Mouse (Mus musculus): ENCODE results near the gene Pcgf6. TPM values are rescaled to one million over a fixed set of nuclear protein-coding genes. Genes with fewer than 3 reads are reported as not detected.

Gene Pcgf6
- polyA plus RNA-seq, 1 experiment from 2014 or later, result 32.3 TPM

DNA sequence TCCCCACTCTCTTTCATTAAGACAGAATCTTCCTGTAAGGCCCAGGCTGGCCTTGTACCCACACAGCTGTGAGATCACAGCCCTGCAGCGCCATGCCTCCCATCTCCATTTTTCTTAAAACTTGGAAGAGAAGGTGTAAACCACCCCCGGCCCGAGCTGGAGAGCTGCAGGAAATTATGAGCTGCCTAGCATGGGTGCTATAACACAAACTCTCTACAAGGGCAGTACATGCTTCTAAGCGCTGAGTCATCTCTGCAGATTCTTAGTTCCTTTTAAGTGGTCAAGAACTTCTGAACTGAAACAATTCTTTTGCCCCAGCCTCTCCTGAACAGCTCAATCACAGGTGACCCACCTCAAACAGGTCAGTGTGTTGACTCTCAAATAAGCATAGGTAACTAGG is 15.8 kb downstream of the Pcgf6 start:
- no peaks in the 10 kb centered on the region for H3K4me1 ChIP-seq (replicated peaks; ENCODE audit: control insufficient read depth, insufficient read depth, low read length)
- no peak overlapping the region for H3K4me3 ChIP-seq (replicated peaks; ENCODE audit: low read length)
- no peaks in the 10 kb centered on the region for H3K9me3 ChIP-seq (ENCODE audit: control insufficient read depth, low read length)
- ATAC-seq, result no peak
- no peak overlapping the region for H3K4me2 ChIP-seq (ENCODE audit: low read length)
- WGBS, result 85% methylated on average over 4 of the region's 4 CpGs
- no peak overlapping the region for H3K9ac ChIP-seq (replicated peaks; ENCODE audit: low read depth, low read length)
- no peaks in the 10 kb centered on the region for H3K27me3 ChIP-seq (replicated peaks; ENCODE audit: control insufficient read depth, insufficient read depth, low read length)
- H3K36me3 ChIP-seq (ENCODE audit: control insufficient read depth, insufficient read depth), result peaks cover 31% of the 10 kb centered on the region
- H3K27ac ChIP-seq (ENCODE audit: low read length), result no peak overlapping the region

DNA sequence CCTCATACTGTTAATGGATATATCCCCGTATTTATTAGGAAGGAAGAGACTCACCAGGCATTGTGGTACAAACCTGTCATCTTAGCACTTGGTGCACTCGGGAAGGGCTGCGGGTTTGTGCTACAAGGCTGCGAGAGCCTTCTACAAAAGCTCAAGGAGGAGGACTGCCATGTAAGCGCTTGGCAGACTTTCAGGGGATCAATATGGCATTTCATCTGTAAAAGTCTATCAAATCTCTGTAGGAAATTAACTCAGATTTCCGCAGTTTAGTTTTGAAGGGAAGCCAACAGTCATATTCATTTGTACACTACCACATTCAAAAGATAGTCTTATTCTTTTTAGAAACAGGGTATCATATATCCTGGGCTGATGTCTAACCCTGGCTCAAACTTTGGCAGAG is 18.9 kb downstream of the Pcgf6 start:
- Histone ChIP-seq H3K9ac (replicated peaks; ENCODE audit: low read depth, low read length) (no peak overlapping the region), H3K27ac (ENCODE audit: low read length) (no peak overlapping the region; the same call in 1 of the 2 replicates), H3K9me3 (ENCODE audit: control insufficient read depth, low read length) (no peaks in the 10 kb centered on the region), H3K27me3 (replicated peaks; ENCODE audit: control insufficient read depth, insufficient read depth, low read length) (no peaks in the 10 kb centered on the region), H3K4me2 (ENCODE audit: low read length) (no peak overlapping the region), H3K36me3 (ENCODE audit: control insufficient read depth, insufficient read depth) (peaks cover 8% of the 10 kb centered on the region; the same call in 1 of the 2 replicates), H3K4me3 (replicated peaks; ENCODE audit: low read length) (no peak overlapping the region), H3K4me1 (replicated peaks; ENCODE audit: control insufficient read depth, insufficient read depth, low read length) (no peaks in the 10 kb centered on the region)
- 74% methylated on average over 6 of the region's 6 CpGs for WGBS
- no peak for ATAC-seq

DNA sequence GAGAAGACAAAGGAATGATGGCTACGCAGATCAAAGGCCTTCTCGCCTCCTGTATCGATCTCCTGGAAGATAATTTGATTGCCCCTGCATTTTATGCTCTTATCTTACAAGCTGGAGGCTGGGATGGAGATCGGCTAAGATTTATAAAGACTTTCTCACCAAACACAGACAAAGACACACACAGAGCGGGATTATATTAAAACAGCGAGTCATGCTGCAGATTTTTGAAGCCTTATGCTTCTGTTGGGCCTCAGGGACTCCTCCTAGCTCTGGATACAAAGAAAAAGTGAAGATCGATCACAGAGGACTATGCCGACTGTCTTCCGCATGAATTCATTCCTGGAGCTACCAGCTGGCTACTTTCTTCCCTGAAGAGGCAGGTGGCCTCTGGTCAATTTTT is 20.9 kb downstream of the Pcgf6 start:
- Histone ChIP-seq H3K27me3 (replicated peaks; ENCODE audit: control insufficient read depth, insufficient read depth, low read length) (no peaks in the 10 kb centered on the region), H3K27ac (ENCODE audit: low read length) (no peak overlapping the region), H3K9me3 (ENCODE audit: control insufficient read depth, low read length) (no peaks in the 10 kb centered on the region), H3K4me1 (replicated peaks; ENCODE audit: control insufficient read depth, insufficient read depth, low read length) (no peaks in the 10 kb centered on the region), H3K36me3 (ENCODE audit: control insufficient read depth, insufficient read depth) (peaks cover 17% of the 10 kb centered on the region), H3K4me3 (replicated peaks; ENCODE audit: low read length) (no peak overlapping the region), H3K4me2 (ENCODE audit: low read length) (no peak overlapping the region), H3K9ac (replicated peaks; ENCODE audit: low read depth, low read length) (no peak overlapping the region)
- WGBS, result 70% methylated on average over 9 of the region's 9 CpGs
- ATAC-seq, result no peak

DNA sequence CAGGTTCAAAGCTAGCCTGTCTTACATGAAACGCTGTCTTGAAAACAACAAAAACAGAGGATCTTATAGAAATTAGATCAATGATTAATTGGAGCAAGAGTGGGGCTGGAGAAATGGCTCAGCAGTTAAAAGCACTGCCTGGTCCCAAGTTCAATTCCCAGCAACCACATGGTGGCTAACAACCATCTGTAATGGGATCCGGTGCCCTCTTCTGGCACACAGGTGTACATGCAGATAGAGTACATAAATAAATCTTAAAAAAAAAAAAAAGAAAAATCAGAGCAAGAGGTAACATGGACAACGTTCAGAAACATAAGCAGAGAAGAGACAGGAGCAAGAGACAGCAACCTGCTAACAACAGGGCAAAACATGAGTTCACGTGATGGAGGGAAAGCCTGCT is 24.2 kb downstream of the Pcgf6 start:
- Histone ChIP-seq H3K4me1 (replicated peaks; ENCODE audit: control insufficient read depth, insufficient read depth, low read length) (no peaks in the 10 kb centered on the region), H3K27me3 (replicated peaks; ENCODE audit: control insufficient read depth, insufficient read depth, low read length) (no peaks in the 10 kb centered on the region), H3K36me3 (ENCODE audit: control insufficient read depth, insufficient read depth) (peaks cover 38% of the 10 kb centered on the region), H3K9ac (replicated peaks; ENCODE audit: low read depth, low read length) (no peak overlapping the region), H3K9me3 (ENCODE audit: control insufficient read depth, low read length) (no peaks in the 10 kb centered on the region), H3K27ac (ENCODE audit: low read length) (no peak overlapping the region), H3K4me3 (replicated peaks; ENCODE audit: low read length) (no peak overlapping the region), H3K4me2 (ENCODE audit: low read length) (no peak overlapping the region)
- ATAC-seq, result no peak
- 85% methylated on average over 4 of the region's 4 CpGs for WGBS

DNA sequence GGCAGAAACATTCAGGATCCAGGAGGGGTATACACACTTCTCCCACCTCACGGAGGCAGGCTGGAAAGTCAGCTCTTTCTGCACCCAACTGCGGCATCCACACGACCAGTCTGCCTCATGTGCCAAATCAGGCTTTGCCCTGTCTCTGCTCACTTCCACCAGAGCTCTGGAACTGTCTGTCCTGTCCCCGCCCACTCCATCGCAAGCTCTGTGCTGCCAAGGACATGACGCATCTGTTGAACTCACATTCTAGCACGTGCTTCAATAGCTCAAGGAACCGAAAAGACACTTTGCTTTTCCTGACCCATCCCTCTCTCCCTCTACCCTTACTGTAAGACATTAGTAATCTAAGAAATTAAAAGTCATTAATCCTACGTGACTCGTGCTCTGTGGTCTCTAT is 25.8 kb downstream of the Pcgf6 start:
- Histone ChIP-seq H3K36me3 (ENCODE audit: control insufficient read depth, insufficient read depth) (peaks cover 46% of the 10 kb centered on the region), H3K4me2 (ENCODE audit: low read length) (no peak overlapping the region), H3K4me3 (replicated peaks; ENCODE audit: low read length) (no peak overlapping the region), H3K4me1 (replicated peaks; ENCODE audit: control insufficient read depth, insufficient read depth, low read length) (peaks cover 3% of the 10 kb centered on the region), H3K27me3 (replicated peaks; ENCODE audit: control insufficient read depth, insufficient read depth, low read length) (no peaks in the 10 kb centered on the region), H3K9me3 (ENCODE audit: control insufficient read depth, low read length) (no peaks in the 10 kb centered on the region), H3K27ac (ENCODE audit: low read length) (no peak overlapping the region), H3K9ac (replicated peaks; ENCODE audit: low read depth, low read length) (no peak overlapping the region)
- 87% methylated on average over 10 of the region's 10 CpGs for WGBS
- no peak for ATAC-seq

DNA sequence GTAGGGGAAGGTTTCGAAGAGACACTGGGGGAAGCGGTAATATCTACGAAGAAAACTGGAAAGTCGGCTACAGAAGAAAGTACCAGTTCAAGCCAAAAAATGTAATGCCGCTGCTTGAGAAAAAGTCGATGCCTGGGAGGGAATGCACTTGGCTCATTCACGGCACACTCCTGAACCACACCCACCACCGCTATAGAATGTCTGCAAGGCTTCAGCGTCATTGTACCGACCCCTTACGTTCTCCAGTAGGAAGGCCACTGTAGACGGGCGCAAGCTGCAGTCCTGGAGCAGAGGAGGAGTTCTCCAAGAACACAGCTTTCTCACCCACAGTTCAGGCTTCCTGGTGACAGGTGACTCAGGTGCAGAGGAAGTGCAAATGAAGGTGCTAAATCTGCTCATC is 27.2 kb downstream of the Pcgf6 start:
- peaks cover 47% of the 10 kb centered on the region for H3K36me3 ChIP-seq (ENCODE audit: control insufficient read depth, insufficient read depth)
- H3K4me1 ChIP-seq (replicated peaks; ENCODE audit: control insufficient read depth, insufficient read depth, low read length), result peaks cover 13% of the 10 kb centered on the region
- no peak overlapping the region for H3K9ac ChIP-seq (replicated peaks; ENCODE audit: low read depth, low read length)
- H3K27me3 ChIP-seq (replicated peaks; ENCODE audit: control insufficient read depth, insufficient read depth, low read length), result no peaks in the 10 kb centered on the region
- no peak overlapping the region for H3K27ac ChIP-seq (ENCODE audit: low read length)
- no peak overlapping the region for H3K4me2 ChIP-seq (ENCODE audit: low read length)
- H3K9me3 ChIP-seq (ENCODE audit: control insufficient read depth, low read length), result no peaks in the 10 kb centered on the region
- ATAC-seq, result no peak
- H3K4me3 ChIP-seq (replicated peaks; ENCODE audit: low read length), result no peak overlapping the region
- WGBS, result 89% methylated on average over 13 of the region's 13 CpGs

DNA sequence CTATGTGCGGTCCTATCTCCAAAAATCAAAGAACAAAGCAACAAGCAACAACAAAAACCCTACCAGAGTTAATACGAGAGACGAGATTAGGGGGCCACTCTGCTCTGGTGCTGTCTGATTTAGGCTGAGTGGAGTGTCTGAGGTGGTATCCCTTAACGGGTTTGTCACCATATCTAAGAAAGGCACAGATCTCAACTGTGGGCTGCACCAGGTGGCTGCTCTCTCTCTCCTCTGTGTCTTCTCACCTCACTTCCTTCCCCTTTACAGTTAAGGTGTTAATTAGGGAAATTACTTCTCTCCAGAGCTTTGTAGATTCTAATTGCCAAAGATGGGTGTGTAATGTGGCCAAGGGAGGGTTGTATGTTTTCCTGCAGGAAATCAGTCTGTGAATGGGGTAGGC is 28.0 kb downstream of the Pcgf6 start:
- no peak overlapping the region for H3K4me2 ChIP-seq (ENCODE audit: low read length)
- WGBS, result 82% methylated on average over 4 of the region's 4 CpGs
- H3K36me3 ChIP-seq (ENCODE audit: control insufficient read depth, insufficient read depth), result peaks cover 47% of the 10 kb centered on the region
- H3K4me3 ChIP-seq (replicated peaks; ENCODE audit: low read length), result no peak overlapping the region
- no peak overlapping the region for H3K27ac ChIP-seq (ENCODE audit: low read length)
- no peaks in the 10 kb centered on the region for H3K9me3 ChIP-seq (ENCODE audit: control insufficient read depth, low read length)
- ATAC-seq, result no peak
- peaks cover 1% of the 10 kb centered on the region; the same call in 1 of the 2 replicates for H3K27me3 ChIP-seq (replicated peaks; ENCODE audit: control insufficient read depth, insufficient read depth, low read length)
- H3K4me1 ChIP-seq (replicated peaks; ENCODE audit: control insufficient read depth, insufficient read depth, low read length), result peaks cover 17% of the 10 kb centered on the region
- no peak overlapping the region for H3K9ac ChIP-seq (replicated peaks; ENCODE audit: low read depth, low read length)

DNA sequence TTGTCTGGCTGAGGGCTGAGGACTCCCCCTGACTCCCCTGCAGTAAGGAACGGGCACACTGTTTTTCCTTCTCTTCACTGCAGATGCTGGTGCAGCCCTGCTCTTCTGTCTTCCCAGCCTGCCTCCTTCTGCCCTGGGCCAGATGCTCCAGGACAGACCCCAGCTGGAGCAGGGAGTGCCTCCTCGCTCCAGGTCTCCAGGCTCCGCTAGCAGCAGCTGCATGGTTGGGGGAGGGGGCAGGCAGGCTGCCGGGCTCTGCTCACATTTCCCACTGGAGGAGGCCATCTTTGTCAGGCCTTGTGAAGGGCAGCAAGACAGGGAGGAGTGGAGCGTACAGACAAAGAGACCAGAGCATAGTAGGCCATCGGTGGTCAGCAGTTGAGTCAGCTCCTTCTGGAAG is 31.4 kb downstream of the Pcgf6 start:
- 13% methylated on average over 6 of the region's 6 CpGs for WGBS
- peaks cover 20% of the 10 kb centered on the region for H3K4me1 ChIP-seq (replicated peaks; ENCODE audit: control insufficient read depth, insufficient read depth, low read length)
- H3K27ac ChIP-seq (ENCODE audit: low read length), result no peak overlapping the region
- peak overlapping the region; percentile 60 for H3K4me2 ChIP-seq (ENCODE audit: low read length)
- no peak for ATAC-seq
- peaks cover 7% of the 10 kb centered on the region; the same call in 1 of the 2 replicates for H3K27me3 ChIP-seq (replicated peaks; ENCODE audit: control insufficient read depth, insufficient read depth, low read length)
- no peaks in the 10 kb centered on the region for H3K9me3 ChIP-seq (ENCODE audit: control insufficient read depth, low read length)
- H3K36me3 ChIP-seq (ENCODE audit: control insufficient read depth, insufficient read depth), result peaks cover 33% of the 10 kb centered on the region
- H3K4me3 ChIP-seq (replicated peaks; ENCODE audit: low read length), result peak overlapping the region; percentile 46
- peak overlapping the region; percentile 41 for H3K9ac ChIP-seq (replicated peaks; ENCODE audit: low read depth, low read length)

DNA sequence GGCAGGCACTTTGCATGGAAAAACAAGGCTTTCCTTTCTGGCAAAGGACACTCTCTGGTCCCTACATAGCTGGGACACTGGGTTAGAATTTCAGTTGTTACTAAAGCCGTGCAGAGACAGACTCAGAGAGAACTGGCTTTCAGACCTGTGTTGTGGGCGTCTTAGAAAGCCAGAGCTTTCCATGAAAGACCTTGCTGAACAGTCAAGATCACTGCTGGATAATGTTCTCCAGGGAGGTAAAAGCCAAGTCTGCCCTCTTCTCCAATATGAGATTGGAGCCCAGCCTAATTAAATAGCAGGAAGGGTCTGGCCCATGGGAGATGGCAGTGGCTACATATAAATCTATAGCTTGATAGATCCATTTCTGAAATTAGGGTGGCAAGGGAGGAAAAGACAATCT is 32.4 kb downstream of the Pcgf6 start:
- Histone ChIP-seq H3K4me3 (replicated peaks; ENCODE audit: low read length) (peak overlapping the region; percentile 46), H3K4me2 (ENCODE audit: low read length) (peak overlapping the region; percentile 60), H3K36me3 (ENCODE audit: control insufficient read depth, insufficient read depth) (peaks cover 25% of the 10 kb centered on the region), H3K4me1 (replicated peaks; ENCODE audit: control insufficient read depth, insufficient read depth, low read length) (peaks cover 20% of the 10 kb centered on the region), H3K9ac (replicated peaks; ENCODE audit: low read depth, low read length) (peak overlapping the region; percentile 59), H3K27me3 (replicated peaks; ENCODE audit: control insufficient read depth, insufficient read depth, low read length) (peaks cover 7% of the 10 kb centered on the region; the same call in 1 of the 2 replicates), H3K9me3 (ENCODE audit: control insufficient read depth, low read length) (no peaks in the 10 kb centered on the region), H3K27ac (ENCODE audit: low read length) (peak overlapping the region; percentile 13)
- ATAC-seq, result no peak
- whole genome bisulfite sequencing, result 13% methylated on average over 2 of the region's 2 CpGs

DNA sequence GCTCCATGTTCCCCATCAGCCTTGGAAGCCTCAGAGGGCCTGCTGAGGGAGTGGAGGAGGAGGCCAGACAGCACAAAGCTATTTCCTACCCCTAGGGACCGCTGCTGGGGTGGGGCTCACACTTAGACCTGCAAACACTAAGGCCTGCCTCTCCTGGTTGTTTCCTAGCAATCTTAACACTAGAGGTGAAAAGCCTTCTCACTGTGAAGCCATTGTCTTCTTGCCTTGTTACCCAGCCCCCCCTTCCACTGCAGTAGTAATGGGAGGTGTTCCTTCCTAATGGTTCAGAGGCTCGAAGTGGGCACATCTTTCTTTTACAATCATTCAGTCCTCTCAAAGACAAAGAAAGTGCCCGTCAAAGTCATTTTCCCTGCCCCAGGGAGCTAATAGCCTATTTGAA is 32.9 kb downstream of the Pcgf6 start:
- Histone ChIP-seq H3K36me3 (ENCODE audit: control insufficient read depth, insufficient read depth) (peaks cover 20% of the 10 kb centered on the region), H3K9me3 (ENCODE audit: control insufficient read depth, low read length) (no peaks in the 10 kb centered on the region), H3K27ac (ENCODE audit: low read length) (peak overlapping the region; percentile 13), H3K27me3 (replicated peaks; ENCODE audit: control insufficient read depth, insufficient read depth, low read length) (peaks cover 9% of the 10 kb centered on the region), H3K4me2 (ENCODE audit: low read length) (peak overlapping the region; percentile 60), H3K4me1 (replicated peaks; ENCODE audit: control insufficient read depth, insufficient read depth, low read length) (peaks cover 22% of the 10 kb centered on the region), H3K4me3 (replicated peaks; ENCODE audit: low read length) (peak overlapping the region; percentile 46), H3K9ac (replicated peaks; ENCODE audit: low read depth, low read length) (peak overlapping the region; percentile 59)
- no peak for ATAC-seq
- 0% methylated on average over 3 of the region's 3 CpGs for WGBS

Measured in forebrain, embryonic 16.5 days (tissue).